Mouse (Mus musculus) spleen, adult 2 months (tissue): ENCODE measurements around the gene Rpl27. TPM values are rescaled to one million over a fixed set of nuclear protein-coding genes. Genes with fewer than 3 reads are reported as not detected.
"Not testable (repeated sequence)": the region's sequence is repeated elsewhere in the genome, so short reads cannot be mapped to it uniquely, and the experiment has no call there.

Experiments
- DNase-seq, 2 experiments: peaks; one replicate each; pipeline versions ENCODE4 v3.0.0 to v3.0.0-alpha.2; 2012 to 2021; ENCODE audit warnings: low spot score in 2 of 2, low read depth in 1 of 2
- H3K27ac ChIP-seq: fragments of 200-500 bp; 2 replicates; pipeline ENCODE4 v1.5.1; 2012; ENCODE audit warnings: low read length, inconsistent platforms; ENCODE audit not compliant: insufficient read depth
- H3K27me3 ChIP-seq: fragments of 200-500 bp; 2 replicates; pipeline ENCODE4 v1.6.1; 2012; ENCODE audit warnings: mild to moderate bottlenecking, moderate library complexity, low read length, inconsistent platforms; ENCODE audit not compliant: control insufficient read depth, insufficient read depth
- H3K36me3 ChIP-seq: fragments of 200-500 bp; 2 replicates; pipeline ENCODE4 v1.6.1; 2012; ENCODE audit warnings: mild to moderate bottlenecking, low read length, inconsistent platforms; ENCODE audit not compliant: control insufficient read depth, insufficient read depth
- H3K4me1 ChIP-seq: fragments of 200-500 bp; 2 replicates; pipeline ENCODE4 v1.6.1; 2011; ENCODE audit warnings: inconsistent platforms; ENCODE audit not compliant: control insufficient read depth, insufficient read depth, insufficient read length
- H3K4me3 ChIP-seq: fragments of 200-500 bp; 2 replicates; pipeline ENCODE4 v1.5.1; 2011; ENCODE audit warnings: mild to moderate bottlenecking, inconsistent platforms; ENCODE audit not compliant: insufficient read depth, insufficient read length; ENCODE audit errors: extremely low read depth
- CTCF ChIP-seq: fragments of 200-500 bp; IDR thresholded peaks from 2 replicates; pipeline ENCODE4 v1.5.1; 2011; ENCODE audit warnings: mild to moderate bottlenecking, inconsistent platforms; ENCODE audit not compliant: insufficient read depth, insufficient read length, insufficient replicate concordance; ENCODE audit errors: extremely low read depth
- POLR2A ChIP-seq: fragments of 200-500 bp; IDR thresholded peaks from 2 replicates; pipeline ENCODE4 v1.6.1; 2011; ENCODE audit warnings: low read depth, low read length, inconsistent platforms
- WGBS: fragments of 180-500 bp; shearing (Covaris S2); methylation state at CpG from one replicate; pipeline ENCODE4 v1.1.7; 2018; 5-methylcytosine and 5-hydroxymethylcytosine counted together
- polyA plus RNA-seq: library from polyadenylated mRNA; depleted of rRNA; stranded (reverse); fragments of >200 nt; gene quantifications from 2 replicates; pipeline ENCODE4 v1.2.3, GENCODE M21; 2012

The Rpl27 gene
- polyA plus RNA-seq, 1 experiment = 430 TPM

GRCm38 (mm10) chr11:101474298-101474697, 32.2 kb downstream of the Rpl27 start:
- Histone ChIP-seq H3K4me1 (no peaks in the 10 kb centered on the region), H3K27ac (no peak overlapping the region), H3K27me3 (no peaks in the 10 kb centered on the region), H3K36me3 (no peaks in the 10 kb centered on the region), H3K4me3 (no peak overlapping the region)
- DNase-seq = no peak
- TF ChIP-seq CTCF = no peak
- WGBS = 78% methylated on average over 5 of the region's 5 CpGs

GRCm38 (mm10) chr11:101476361-101476760, 34.3 kb downstream of the Rpl27 start:
- 88% methylated on average over 4 of the region's 4 CpGs for WGBS
- H3K36me3 ChIP-seq, H3K4me1 ChIP-seq, H3K27ac ChIP-seq, H3K4me3 ChIP-seq, H3K27me3 ChIP-seq, DNase-seq: not testable (repeated sequence)

GRCm38 (mm10) chr11:101477194-101477551, 35.1 kb downstream of the Rpl27 start:
- Histone ChIP-seq H3K36me3 (no peaks in the 10 kb centered on the region), H3K27me3 (no peaks in the 10 kb centered on the region), H3K4me3 (no peak overlapping the region), H3K27ac (no peak overlapping the region), H3K4me1 (no peaks in the 10 kb centered on the region)
- TF ChIP-seq POLR2A (no peak), CTCF (no peak)
- no peak for DNase-seq
- 61% methylated on average over 4 of the region's 4 CpGs for WGBS

GRCm38 (mm10) chr11:101477552-101478211, 35.6 kb downstream of the Rpl27 start:
- TF ChIP-seq POLR2A (no peak), CTCF (no peak)
- DNase-seq = no peak
- Histone ChIP-seq H3K4me3 (no peak overlapping the region), H3K36me3 (no peaks in the 10 kb centered on the region), H3K4me1 (no peaks in the 10 kb centered on the region), H3K27me3 (no peaks in the 10 kb centered on the region), H3K27ac (no peak overlapping the region)
- 85% methylated on average over 10 of the region's 10 CpGs for WGBS

GRCm38 (mm10) chr11:101479171-101479635, 37.1 kb downstream of the Rpl27 start:
- H3K27me3 ChIP-seq = no peaks in the 10 kb centered on the region
- 61% methylated on average over 18 of the region's 18 CpGs for WGBS
- H3K4me3 ChIP-seq = no peak overlapping the region
- no peaks in the 10 kb centered on the region for H3K36me3 ChIP-seq
- no peak for TF ChIP-seq POLR2A
- no peak for TF ChIP-seq CTCF
- H3K27ac ChIP-seq = no peak overlapping the region
- no peak for DNase-seq
- no peaks in the 10 kb centered on the region for H3K4me1 ChIP-seq

- TF ChIP-seq POLR2A = no peak
- no peak for TF ChIP-seq CTCF
- WGBS = 76% methylated on average over 6 of the region's 6 CpGs
- no peaks in the 10 kb centered on the region for H3K36me3 ChIP-seq
- no peak overlapping the region for H3K4me3 ChIP-seq
- no peaks in the 10 kb centered on the region for H3K27me3 ChIP-seq
- H3K27ac ChIP-seq = no peak overlapping the region
- no peaks in the 10 kb centered on the region for H3K4me1 ChIP-seq
- DNase-seq = no peak
Measured at GRCm38 (mm10) chr11:101480912-101481311, 38.8 kb downstream of the Rpl27 start.

GRCm38 (mm10) chr11:101483804-101484203, 41.7 kb downstream of the Rpl27 start:
- no peak for TF ChIP-seq POLR2A
- TF ChIP-seq CTCF = no peak
- whole genome bisulfite sequencing = 74% methylated on average over 3 of the region's 3 CpGs
- Histone ChIP-seq H3K4me3 (no peak overlapping the region), H3K4me1 (no peaks in the 10 kb centered on the region), H3K36me3 (no peaks in the 10 kb centered on the region), H3K27me3 (no peaks in the 10 kb centered on the region), H3K27ac (no peak overlapping the region)
- DNase-seq = no peak
